Mouse (Mus musculus) E14TG2a.4 (cell line): ENCODE data around the gene Rtl9.

Experiments
- H3K27me3 ChIP-seq: 2 replicates; pipeline ENCODE4 v1.6.1; 2014; ENCODE audit warnings: low read length, control low read depth; ENCODE audit not compliant: insufficient read depth
- H3K36me3 ChIP-seq: 2 replicates; pipeline ENCODE4 v1.6.1; 2014; ENCODE audit warnings: low read length, control low read depth; ENCODE audit not compliant: insufficient read depth
- H3K4me1 ChIP-seq: replicated peaks from 2 replicates; pipeline ENCODE4 v1.6.1; 2014; ENCODE audit warnings: low read depth, low read length, control low read depth
- H3K4me3 ChIP-seq: replicated peaks from 2 replicates; pipeline ENCODE4 v1.5.1; 2014; ENCODE audit warnings: mild to moderate bottlenecking, low read length
- H3K9me3 ChIP-seq: 2 replicates; pipeline ENCODE4 v1.6.1; 2014; ENCODE audit warnings: low read length, control low read depth
- NANOG ChIP-seq: IDR thresholded peaks from 2 replicates; pipeline ENCODE4 v1.6.1; 2014; ENCODE audit warnings: borderline replicate concordance, low read length, mixed read lengths
- POU5F1 ChIP-seq: IDR thresholded peaks from 2 replicates; pipeline ENCODE4 v1.6.1; 2014; ENCODE audit warnings: low read length, borderline replicate concordance

Gene Rtl9

GRCm38 (mm10) chrX:143112546-143112945 lies 13.2 kb downstream of the Rtl9 start:
- no peak overlapping the region for H3K4me3 ChIP-seq
- no peaks in the 10 kb centered on the region for H3K4me1 ChIP-seq
- no peaks in the 10 kb centered on the region for H3K9me3 ChIP-seq
- TF ChIP-seq POU5F1: no peak
- TF ChIP-seq NANOG: no peak
- H3K36me3 ChIP-seq: no peaks in the 10 kb centered on the region
- no peaks in the 10 kb centered on the region for H3K27me3 ChIP-seq
